Mouse (Mus musculus): ENCODE measurements around the gene Gpalpp1.

GRCm38 (mm10) chr14:76068296-76068695, 42.3 kb downstream of the Gpalpp1 start:
- TF ChIP-seq CHD2 (IDR thresholded peaks at IDR 0.05; ENCODE audit: low read depth, low read length) (no peak), HCFC1 (IDR thresholded peaks at IDR 0.05; ENCODE audit: borderline replicate concordance, insufficient read depth, low read length) (no peak), ZNF384 (IDR thresholded peaks at IDR 0.05; ENCODE audit: low read depth, low read length) (no peak), MAFK (IDR thresholded peaks at IDR 0.05; ENCODE audit: insufficient read depth, low read depth, low read length) (no peak)

Measured in ES-E14 (cell line).